Mouse (Mus musculus) E14TG2a.4 (cell line): ENCODE measurements around the gene Dnah6.

ENCODE experiments used
- CTCF ChIP-seq: conservative IDR thresholded peaks from 2 replicates; pipeline ENCODE4 v1.5.1; 2014; ENCODE audit warnings: low read length
- NANOG ChIP-seq: IDR thresholded peaks from 2 replicates; pipeline ENCODE4 v1.6.1; 2014; ENCODE audit warnings: borderline replicate concordance, low read length, mixed read lengths
- POU5F1 ChIP-seq: IDR thresholded peaks from 2 replicates; pipeline ENCODE4 v1.6.1; 2014; ENCODE audit warnings: low read length, borderline replicate concordance

DNA sequence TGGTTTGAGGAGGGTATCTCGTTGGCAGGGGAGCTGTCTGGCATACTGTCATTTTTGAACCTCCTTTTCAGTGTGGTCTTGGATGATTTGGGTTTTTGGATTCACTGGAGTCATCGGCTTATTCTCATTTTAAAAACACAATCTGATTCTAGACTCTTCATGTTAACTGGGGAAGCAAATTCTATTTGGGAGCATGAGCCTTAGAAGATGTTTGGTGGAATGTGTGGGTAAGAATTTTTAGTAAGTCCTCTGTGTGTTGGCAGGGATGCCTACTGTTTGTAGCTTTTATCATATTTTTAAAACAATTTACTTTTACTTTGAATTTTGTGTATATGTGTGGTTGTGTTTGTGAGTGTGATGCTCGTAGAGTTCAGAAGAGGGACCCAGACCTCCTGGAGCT is 175.5 kb downstream of the Dnah6 start:
- TF ChIP-seq CTCF = no peak
- TF ChIP-seq POU5F1 = no peak
- TF ChIP-seq NANOG = no peak
